Mouse (Mus musculus) adrenal gland, postnatal 10 days (tissue): ENCODE results near the gene Gm10024. TPM values are rescaled to one million over a fixed set of nuclear protein-coding genes. Genes with fewer than 3 reads are reported as not detected.
"Not testable (repeated sequence)": the region's sequence is repeated elsewhere in the genome, so short reads cannot be mapped to it uniquely, and the experiment has no call there.

Experiments
- DNase-seq: peaks from one replicate; pipeline ENCODE4 v3.0.0; 2021; ENCODE audit warnings: mixed read lengths
- total RNA-seq, 2 experiments: library from RNA; stranded (reverse); gene quantifications; 2 replicates each; pipeline ENCODE4 v1.2.3; 2021

Gene Gm10024
- total RNA-seq, 2 experiments from 2014 or later, result not detected

- no peak for DNase-seq
Observed at GRCm38 (mm10) chr10:77735928-77736327, 24.7 kb downstream of the Gm10024 start.

GRCm38 (mm10) chr10:77738929-77739328, 27.7 kb downstream of the Gm10024 start:
- no peak for DNase-seq

GRCm38 (mm10) chr10:77741924-77742688, 30.8 kb downstream of the Gm10024 start, which contains the start of gene Gm18596:
TSS of gene Gm18596 (minus strand) at chr10:77742638.
- not testable (repeated sequence) for DNase-seq

GRCm38 (mm10) chr10:77750686-77751085, 39.4 kb downstream of the Gm10024 start:
- DNase-seq, result not testable (repeated sequence)

- not testable (repeated sequence) for DNase-seq
Observed at GRCm38 (mm10) chr10:77751254-77751653, 40.0 kb downstream of the Gm10024 start, which contains the start of gene Gm9736. TSS of gene Gm9736 (minus strand) at chr10:77751354.

- DNase-seq, result not testable (repeated sequence)
Observed at GRCm38 (mm10) chr10:77752312-77752711, 41.1 kb downstream of the Gm10024 start.

GRCm38 (mm10) chr10:77753448-77753847, 42.2 kb downstream of the Gm10024 start:
- DNase-seq, result no peak

GRCm38 (mm10) chr10:77759582-77759981, 48.3 kb downstream of the Gm10024 start, which contains the start of gene Gm3233:
TSS of gene Gm3233 (minus strand) at chr10:77759682.
- DNase-seq, result not testable (repeated sequence)

Other genes starting within 250 kb of the Gm10024 start
- gene Fam207a, start 195.7 kb upstream of the Gm10024 start, total RNA-seq, result 10 to 100 TPM; 17.6 to 19.4 TPM
- gene Itgb2, start 181.2 kb upstream of the Gm10024 start, total RNA-seq, result 1 to 10 TPM; 8.1 to 9.2 TPM
- gene Pttg1ip, start 129.7 kb upstream of the Gm10024 start, total RNA-seq, result 100 to 1,000 TPM; 160 to 178 TPM
- 100 to 1,000 TPM; 119 to 125 TPM for gene Sumo3, start 105.4 kb upstream of the Gm10024 start, total RNA-seq
- 10 to 100 TPM; 22.3 to 30.4 TPM for gene Gm49325, start 105.3 kb upstream of the Gm10024 start, total RNA-seq
- 10 to 100 TPM; 44.4 to 46.1 TPM for gene Ube2g2, start 89.2 kb upstream of the Gm10024 start, total RNA-seq
- gene Tspear, start 24.9 kb upstream of the Gm10024 start, total RNA-seq, result under 1 TPM; 0.27 to 0.64 TPM
- gene Gm19402, start 20.7 kb upstream of the Gm10024 start, total RNA-seq, result not detected
- gene Gm9508, start 14.2 kb upstream of the Gm10024 start, total RNA-seq, result not detected
- gene Gm10272, start 4.8 kb upstream of the Gm10024 start, total RNA-seq, result not detected
- gene Gm10142, start 4.3 kb downstream of the Gm10024 start, total RNA-seq, result not detected
- not detected for gene Krtap12-1, start 9.1 kb downstream of the Gm10024 start, total RNA-seq
- gene Gm10100, start 15.0 kb downstream of the Gm10024 start, total RNA-seq, result not detected
- gene Gm18596, start 31.2 kb downstream of the Gm10024 start, total RNA-seq, result not detected
- gene Gm9736, start 39.9 kb downstream of the Gm10024 start, total RNA-seq, result not detected
- gene Gm3233, start 48.2 kb downstream of the Gm10024 start, total RNA-seq, result not detected
- gene Gm3238, start 59.9 kb downstream of the Gm10024 start, total RNA-seq, result not detected
- not detected for gene Gm7138, start 65.5 kb downstream of the Gm10024 start, total RNA-seq
- gene Gm3250, start 71.1 kb downstream of the Gm10024 start, total RNA-seq, result not detected
- not detected for gene Gm7137, start 76.7 kb downstream of the Gm10024 start, total RNA-seq
- gene Gm9639, start 83.6 kb downstream of the Gm10024 start, total RNA-seq, result not detected
- not detected for gene Gm19668, start 87.7 kb downstream of the Gm10024 start, total RNA-seq
- not detected for gene Gm9507, start 100.4 kb downstream of the Gm10024 start, total RNA-seq
- gene Gm2696, start 103.2 kb downstream of the Gm10024 start, total RNA-seq, result not detected
- not detected for gene Krtap10-4, start 115.6 kb downstream of the Gm10024 start, total RNA-seq
- not detected for gene Krtap10-10, start 124.5 kb downstream of the Gm10024 start, total RNA-seq
- gene Gm36176, start 135.3 kb downstream of the Gm10024 start, total RNA-seq, result not detected
- gene Gm10318, start 141.4 kb downstream of the Gm10024 start, total RNA-seq, result not detected
- not detected for gene Gm3285, start 150.5 kb downstream of the Gm10024 start, total RNA-seq
- 10 to 100 TPM; 12.1 to 16.7 TPM for gene Lrrc3, start 191.1 kb downstream of the Gm10024 start, total RNA-seq